Mouse (Mus musculus): ENCODE results near the gene Stim2.

DNA sequence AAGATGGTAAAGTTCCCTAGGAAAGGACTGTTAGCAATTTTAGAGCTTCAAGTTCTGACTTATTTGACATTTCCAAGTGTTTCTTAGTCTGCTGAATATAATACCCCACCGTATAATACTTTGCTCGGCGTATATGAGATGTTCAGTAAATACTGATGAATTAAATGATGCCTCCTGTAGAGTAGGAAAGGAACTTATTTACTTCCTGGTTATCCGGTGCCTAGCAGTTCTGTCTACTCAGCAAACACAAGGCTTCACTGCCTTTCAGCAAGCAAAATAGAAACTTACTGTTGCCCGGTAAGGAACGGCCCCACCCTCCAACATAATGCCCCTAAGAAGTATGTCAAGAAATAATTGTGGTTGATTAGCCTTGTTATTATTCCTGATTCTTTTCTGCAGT lies 1.5 kb upstream of the Stim2 start:
- no peak for TF ChIP-seq EP300 (optimal IDR thresholded peaks at IDR 0.05)
- TF ChIP-seq CTCF (IDR thresholded peaks at IDR 0.05; ENCODE audit: low read depth): no peak

Measured in stomach, postnatal 0 days (tissue).